Mouse (Mus musculus) embryo, embryonic 9.5 days (tissue): Measurements from ENCODE around the gene Plekhf1.
A peak's percentile ranks its signal among the peaks of the same experiment; 100 is the strongest.

Experiments used
- DNase-seq: peaks from one replicate; pipeline ENCODE4 v3.0.0-alpha.2; 2017; ENCODE audit errors: extremely low spot score

Plekhf1 gene

GRCm38 (mm10) chr7:38227900-38228298, at the start of gene Plekhf1:
Gene Plekhf1 (minus strand): TSS chr7:38228016.
- DNase-seq = peak; percentile 94

DNA sequence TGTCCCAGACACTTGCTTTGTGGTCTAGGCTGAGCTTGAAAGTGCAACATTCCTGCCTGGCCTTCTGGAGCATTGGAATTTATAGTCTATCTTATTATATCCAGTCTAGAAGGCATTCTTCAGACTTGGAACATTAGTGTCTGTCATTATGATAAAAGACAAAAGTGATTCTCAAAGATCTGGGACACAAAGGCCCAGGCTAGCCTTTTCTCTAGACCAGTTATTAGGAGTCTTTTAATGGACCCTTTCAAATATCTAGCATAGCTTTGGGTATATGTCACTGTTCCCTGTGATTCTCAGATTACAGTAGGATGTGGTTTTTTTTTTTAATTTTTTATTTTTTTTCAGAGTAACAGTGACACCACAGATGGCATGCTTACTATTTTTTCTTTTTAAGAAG, 44.7 kb upstream of the Plekhf1 start:
- no peak for DNase-seq

DNA sequence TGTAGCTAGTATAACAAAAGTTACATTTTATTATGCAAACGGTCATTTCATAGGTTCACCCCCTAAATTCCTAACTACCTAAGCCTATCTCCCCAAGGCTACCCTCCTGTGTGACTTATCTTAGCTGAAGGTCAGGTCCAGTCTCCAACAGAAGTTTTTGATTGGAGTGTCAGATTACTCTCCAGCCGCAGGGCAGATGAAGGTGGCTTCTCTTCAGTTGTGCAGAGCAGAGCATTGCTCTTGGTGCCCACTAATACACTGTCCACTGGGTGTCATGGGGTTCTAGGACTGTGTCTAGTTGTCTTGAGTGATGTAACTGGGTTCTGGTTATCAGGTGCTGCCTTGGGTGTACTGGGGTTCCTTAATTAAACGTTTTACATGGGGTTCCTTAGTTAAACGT, 44.0 kb upstream of the Plekhf1 start:
- DNase-seq = peak; percentile 17

GRCm38 (mm10) chr7:38271511-38271811, 43.6 kb upstream of the Plekhf1 start:
- no peak for DNase-seq

DNA sequence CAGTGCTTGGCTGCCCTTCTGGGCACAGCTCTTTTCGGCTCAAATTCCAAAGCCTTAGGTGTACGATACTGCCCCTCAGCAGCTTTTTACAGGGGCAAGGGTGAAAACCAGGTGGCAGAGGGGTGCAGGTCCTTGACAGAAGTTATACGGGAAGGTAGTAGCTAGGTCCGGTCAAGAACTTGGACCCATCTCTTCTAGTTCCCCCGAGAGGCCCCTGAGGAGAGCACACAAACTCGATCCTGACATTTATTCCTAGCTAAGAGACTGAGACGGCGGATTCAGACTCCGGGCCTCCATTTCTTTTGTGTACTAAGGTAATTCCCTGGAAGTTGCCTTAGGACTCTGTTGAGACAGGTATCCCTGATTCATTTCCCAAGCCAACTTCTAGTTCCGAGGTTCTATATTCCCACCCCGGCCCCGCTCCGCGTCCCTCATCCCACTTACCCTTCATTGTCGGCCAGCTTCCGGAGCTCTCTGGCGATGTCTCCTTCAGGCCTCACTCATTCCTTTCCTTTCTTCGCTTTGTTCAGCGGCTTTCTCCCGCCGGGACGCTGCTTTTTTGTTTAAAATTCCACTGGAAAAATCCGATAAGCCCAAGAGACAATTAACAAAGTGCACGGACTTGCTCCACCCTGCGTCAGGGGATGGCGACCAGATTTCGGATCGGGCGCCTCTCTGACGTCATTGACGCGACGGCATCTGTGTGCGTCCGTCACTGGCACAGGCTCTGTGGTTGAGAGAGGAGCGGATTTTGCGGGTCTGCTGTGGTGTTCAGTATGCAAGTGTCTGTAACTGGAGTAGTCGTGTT, 43.1 kb upstream of the Plekhf1 start, which contains the start of gene Pop4:
Gene Pop4, minus strand, starts transcription at position 721 of the 808 bp plus-strand sequence.
- peak; percentile 94 for DNase-seq

- DNase-seq = peak; percentile 59
These were observed 39.3 kb upstream of the Plekhf1 start for GRCm38 (mm10) chr7:38267006-38267680.

DNA sequence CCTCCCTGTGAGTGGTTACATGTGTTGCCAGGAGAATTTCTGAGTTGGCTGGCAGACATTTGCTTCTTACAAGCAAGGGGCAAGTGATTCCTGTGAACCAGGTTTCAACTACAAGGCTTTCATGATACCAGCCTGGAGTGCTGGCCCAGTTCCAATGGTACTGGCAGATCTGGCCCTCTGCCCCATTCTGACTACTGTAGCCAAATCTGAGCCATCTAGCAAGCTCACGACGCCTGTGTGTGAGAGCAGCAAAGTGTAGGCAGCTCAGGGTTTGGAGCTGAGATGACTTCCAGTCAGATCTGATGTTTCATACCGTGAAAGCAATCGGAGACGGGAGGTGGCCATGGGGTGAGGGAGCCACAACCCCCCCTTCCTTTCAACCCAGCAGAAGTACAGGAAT, 34.6 kb upstream of the Plekhf1 start:
- DNase-seq = no peak

GRCm38 (mm10) chr7:38259631-38260030, 31.8 kb upstream of the Plekhf1 start:
- DNase-seq = no peak

DNA sequence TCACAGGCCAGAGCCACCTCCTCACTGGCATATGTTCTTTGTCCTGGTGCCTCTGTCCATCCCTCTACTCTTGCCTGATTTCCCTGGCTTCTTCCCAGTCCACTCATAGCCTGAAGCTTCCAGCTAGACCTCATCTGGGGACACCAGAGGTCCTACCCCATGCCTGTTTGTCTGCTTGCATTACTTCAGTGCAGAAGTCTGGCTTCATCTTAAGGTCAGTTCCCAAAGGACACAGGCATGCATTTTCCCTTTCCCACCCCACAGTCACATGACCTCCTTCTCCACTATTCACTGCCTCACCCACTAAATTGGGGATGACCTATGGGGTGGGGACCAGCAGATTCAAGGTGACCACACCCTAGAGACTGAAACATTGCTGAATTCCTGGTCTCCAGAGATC, 25.6 kb upstream of the Plekhf1 start:
- no peak for DNase-seq

- no peak for DNase-seq
These were observed 23.8 kb upstream of the Plekhf1 start for GRCm38 (mm10) chr7:38251494-38252216.

DNA sequence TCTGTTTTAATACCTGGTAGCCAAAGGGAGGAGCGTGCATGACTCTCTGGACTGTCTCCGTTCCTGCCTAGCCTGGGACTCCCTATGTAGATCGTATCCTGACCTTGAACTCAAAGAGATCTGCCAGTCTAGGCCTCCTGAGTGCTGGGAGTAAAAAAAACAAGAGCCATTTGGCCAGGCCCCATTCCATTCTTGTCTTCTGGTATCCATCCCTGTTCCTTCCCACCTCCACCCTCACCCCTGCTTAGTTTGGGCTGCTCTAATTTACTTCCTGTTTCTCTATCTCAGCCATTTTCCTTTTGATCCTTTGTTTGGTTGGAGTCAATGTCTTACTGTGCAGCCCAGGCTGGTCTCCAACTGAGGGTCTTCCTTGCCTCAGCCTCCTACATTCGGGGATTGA, 14.6 kb upstream of the Plekhf1 start:
- DNase-seq = no peak

DNA sequence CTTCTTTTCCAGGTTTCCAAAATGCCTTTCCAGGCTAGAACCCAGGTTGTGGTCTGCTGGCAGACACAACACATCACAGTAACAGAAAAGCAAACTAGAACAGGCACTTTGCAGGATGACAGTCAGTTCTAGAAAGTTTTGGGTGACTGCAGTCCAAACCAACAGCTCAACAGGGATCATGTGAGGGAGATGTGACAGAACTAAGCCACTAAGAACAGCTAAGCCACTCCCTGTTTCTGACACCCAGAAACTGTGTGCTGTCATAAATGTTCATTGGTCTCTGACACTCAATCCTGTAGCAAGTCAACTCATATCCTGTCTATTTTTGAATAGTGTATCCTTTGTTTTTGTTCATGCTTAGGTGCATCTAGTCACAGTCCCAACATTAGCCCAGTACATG, 9.3 kb upstream of the Plekhf1 start:
- DNase-seq = no peak

- DNase-seq = no peak
These were observed 8.7 kb upstream of the Plekhf1 start for GRCm38 (mm10) chr7:38236400-38237105.

DNA sequence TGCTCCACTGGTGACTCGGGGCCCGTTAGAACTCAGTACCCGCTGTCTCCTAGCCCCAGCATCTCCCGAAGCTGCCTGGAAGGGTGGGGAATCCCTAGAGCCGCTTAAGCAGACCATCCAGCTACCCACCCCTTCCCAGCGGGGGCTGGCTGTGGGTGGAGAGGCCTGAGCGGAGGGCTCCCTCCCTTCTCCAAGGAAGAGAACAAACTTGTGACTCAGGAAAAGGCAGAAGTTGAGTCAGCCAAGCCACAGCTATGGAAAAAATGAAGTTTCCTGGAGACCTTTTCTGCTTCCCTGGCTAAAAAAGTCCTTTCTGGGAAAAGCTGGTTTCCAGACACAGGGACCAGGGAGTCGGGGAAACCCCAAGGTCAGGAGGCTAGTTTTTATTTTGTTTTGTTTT, 2.5 kb upstream of the Plekhf1 start:
- no peak for DNase-seq

DNA sequence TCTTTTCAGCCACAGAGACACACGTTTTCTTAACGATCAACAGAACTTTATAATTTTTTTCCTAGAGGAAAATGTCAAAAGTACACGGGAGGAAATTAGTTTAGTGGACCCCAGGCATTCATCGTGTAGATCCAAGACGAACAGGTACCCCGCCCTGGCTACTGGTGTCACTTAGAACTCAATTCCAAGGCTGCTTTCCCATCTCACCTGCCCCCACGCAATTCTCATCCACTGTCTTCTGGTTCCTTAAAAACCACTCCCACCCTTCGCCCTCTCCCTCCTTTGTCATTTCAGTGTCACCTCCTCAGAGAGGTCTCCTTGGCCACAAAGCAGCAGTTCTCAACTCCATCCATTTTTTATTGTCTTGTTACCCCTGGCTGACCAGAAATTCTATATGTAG, 513 bp upstream of the Plekhf1 start:
- no peak for DNase-seq

- peak; percentile 68 for DNase-seq
These were observed 476 bp downstream of the Plekhf1 start for GRCm38 (mm10) chr7:38227181-38227899.

DNA sequence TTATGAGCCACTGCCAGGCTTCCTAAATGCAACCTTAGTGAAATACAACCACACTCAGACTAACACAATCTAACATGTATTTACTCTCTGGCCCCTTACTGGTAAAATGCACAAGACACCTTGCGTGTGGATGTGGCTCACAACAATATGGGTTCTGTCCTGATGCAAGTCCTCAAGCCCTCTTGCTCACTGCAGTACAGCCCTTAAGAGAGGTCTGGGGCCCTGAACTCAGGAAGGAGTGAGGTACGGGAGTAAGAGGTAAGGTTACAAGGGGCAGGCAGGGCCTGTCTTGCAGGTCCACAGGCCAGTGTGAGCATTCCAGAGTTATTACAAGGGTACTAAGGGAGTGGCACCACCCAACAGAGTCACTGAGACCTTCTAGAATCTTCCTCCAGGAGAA, 1.6 kb downstream of the Plekhf1 start:
- no peak for DNase-seq

DNA sequence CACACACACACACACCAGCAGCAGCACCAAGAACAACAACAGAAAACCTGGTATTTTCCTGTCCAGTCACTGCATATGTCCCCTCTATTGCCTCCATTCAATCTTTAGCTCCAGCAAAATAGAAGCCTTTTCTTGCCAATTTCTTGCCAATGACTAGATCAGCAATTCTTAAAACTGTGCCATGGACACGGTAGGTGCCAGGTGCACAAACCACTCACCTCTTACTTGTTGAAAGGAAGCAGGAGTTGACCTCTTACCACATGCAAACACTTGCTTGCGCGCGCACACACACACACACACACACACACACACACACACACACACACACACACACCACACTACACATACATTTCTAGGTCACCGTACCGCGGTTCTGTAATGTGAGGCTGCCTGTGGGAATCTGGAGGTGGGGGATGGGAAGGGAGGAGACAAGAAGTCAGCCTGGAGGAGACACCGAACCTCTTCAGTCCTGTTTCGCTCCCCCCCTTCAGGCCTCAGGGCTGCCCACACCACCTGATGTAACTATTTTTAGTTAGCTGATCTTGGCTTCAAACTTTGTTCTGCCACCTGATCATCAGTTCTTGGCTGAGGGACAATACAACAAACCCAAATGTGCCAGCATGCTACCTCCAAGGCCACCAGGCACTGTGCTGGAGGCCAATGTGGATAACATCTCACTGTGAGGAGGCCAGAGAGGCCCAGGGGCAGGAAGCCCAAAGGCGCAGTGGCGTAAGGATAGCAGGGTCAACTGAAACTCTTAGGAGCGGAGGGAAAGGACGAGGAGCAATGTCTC, 3.0 kb downstream of the Plekhf1 start:
- no peak for DNase-seq

DNA sequence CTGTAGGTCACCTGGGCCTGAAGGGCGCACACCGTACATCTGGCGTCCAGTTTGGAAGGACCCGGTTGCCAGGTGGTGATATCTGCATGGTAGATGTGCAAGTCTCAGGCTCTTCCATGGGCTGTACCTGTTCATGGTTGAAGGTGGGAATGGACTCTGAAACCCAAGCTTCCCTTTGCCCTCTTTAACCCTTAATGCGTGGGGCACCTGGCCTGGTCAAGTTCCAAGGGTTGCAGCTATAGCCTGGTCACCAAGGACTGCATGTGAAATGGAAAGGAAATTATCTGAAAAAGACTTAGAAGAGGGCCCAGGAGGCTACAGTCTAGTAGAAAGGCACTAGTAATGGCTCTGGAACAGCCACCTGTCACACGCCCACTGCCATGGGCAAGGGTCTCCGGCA, 7.0 kb downstream of the Plekhf1 start:
- no peak for DNase-seq

GRCm38 (mm10) chr7:38219526-38219925, 8.3 kb downstream of the Plekhf1 start:
- DNase-seq = no peak
